Mouse (Mus musculus): ENCODE data around the gene Hmgcll1. TPM values are rescaled to one million over a fixed set of nuclear protein-coding genes. Genes with fewer than 3 reads are reported as not detected.

Hmgcll1 gene
- 0.18 TPM for polyA plus RNA-seq (2017; shearing (Covaris generic))

GRCm38 (mm10) chr9:76014631-76015531 lies at the start of gene Hmgcll1:
Gene Hmgcll1, plus strand, starts transcription at chr9:76014855.

Other genes with a start within 250 kb of the Hmgcll1 start
- not detected for gene Bmp5, start 239.5 kb upstream of the Hmgcll1 start, polyA plus RNA-seq (2017; shearing (Covaris generic))
- gene Gfral, start 198.8 kb downstream of the Hmgcll1 start, polyA plus RNA-seq (2017; shearing (Covaris generic)), result not detected

All from inflammation-experienced regulatory T-cells, adult 16 weeks (primary cell).